Mouse (Mus musculus) C2C12 (cell line): ENCODE data around the gene Mrps10. TPM values are rescaled to one million over a fixed set of nuclear protein-coding genes. Genes with fewer than 3 reads are reported as not detected.
A peak's percentile ranks its signal among the peaks of the same experiment; 100 is the strongest.

Experiments used
- H3K27me3 ChIP-seq: one replicate; pipeline ENCODE4 v1.6.1; 2011; ENCODE audit not compliant: control insufficient read depth, insufficient read depth, insufficient read length
- H3K36me3 ChIP-seq: one replicate; pipeline ENCODE4 v1.6.1; 2011; ENCODE audit not compliant: control insufficient read depth, insufficient read depth
- H3K4me3 ChIP-seq: one replicate; pipeline ENCODE4 v1.5.1; 2011; ENCODE audit warnings: mild to moderate bottlenecking, control low read depth; ENCODE audit not compliant: poor library complexity, insufficient read depth, severe bottlenecking
- H3K79me2 ChIP-seq: one replicate; pipeline ENCODE4 v1.6.1; 2011; ENCODE audit not compliant: control insufficient read depth, insufficient read depth
- H3K79me3 ChIP-seq: one replicate; pipeline ENCODE4 v1.6.1; 2011; ENCODE audit warnings: low read depth, control low read depth
- H3ac ChIP-seq: one replicate; pipeline ENCODE3; 2011; ENCODE audit warnings: low read depth; ENCODE audit not compliant: control insufficient read depth, insufficient read length
- CEBPB ChIP-seq: IDR thresholded peaks from one replicate; pipeline ENCODE4 v1.6.1; 2011; ENCODE audit warnings: low read depth, mild to moderate bottlenecking, control low read depth, moderate library complexity
- CTCF ChIP-seq: IDR thresholded peaks from one replicate; pipeline ENCODE4 v1.5.1; 2011; ENCODE audit not compliant: control insufficient read depth, insufficient read depth, insufficient read length
- FOSL1 ChIP-seq: IDR thresholded peaks from one replicate; pipeline ENCODE4 v1.8.0; 2011; ENCODE audit warnings: mild to moderate bottlenecking, low read length; ENCODE audit not compliant: poor library complexity, insufficient read depth, severe bottlenecking
- MAX ChIP-seq: IDR thresholded peaks from one replicate; pipeline ENCODE4 v1.6.1; 2011; ENCODE audit warnings: mild to moderate bottlenecking, control low read depth
- MYOD1 ChIP-seq: IDR thresholded peaks from one replicate; pipeline ENCODE4 v1.6.1; 2011; ENCODE audit warnings: low read depth; ENCODE audit not compliant: control insufficient read depth, insufficient read length
- MYOG ChIP-seq: IDR thresholded peaks from one replicate; pipeline ENCODE4 v1.6.1; 2011; ENCODE audit not compliant: control insufficient read depth, insufficient read length; ENCODE audit errors: extremely low read depth
- USF1 ChIP-seq: IDR thresholded peaks from one replicate; pipeline ENCODE4 v1.6.1; 2011; ENCODE audit warnings: low read depth, mild to moderate bottlenecking, control low read depth, moderate library complexity
- polyA plus RNA-seq: library from polyadenylated mRNA; unstranded; fragments of >200 nt; fragmentation: generic; extraction: Trizol; gene quantifications from one replicate; pipeline ENCODE4 v1.2.1, GENCODE M21; 2012; ENCODE audit warnings: missing spikeins

Gene Mrps10
- polyA plus RNA-seq, 1 experiment: 88.2 TPM

- peaks cover 25% of the 10 kb centered on the region for H3K36me3 ChIP-seq
- peak overlapping the region; percentile 81 for H3ac ChIP-seq
- H3K79me3 ChIP-seq: peaks cover 22% of the 10 kb centered on the region
- TF ChIP-seq FOSL1 (no peak), MYOD1 (no peak), USF1 (no peak), CTCF (no peak)
- peaks cover 40% of the 10 kb centered on the region for H3K79me2 ChIP-seq
- H3K4me3 ChIP-seq: peak overlapping the region; percentile 87
- H3K27me3 ChIP-seq: no peaks in the 10 kb centered on the region
Observed at GRCm38 (mm10) chr17:47369087-47369443, 378 bp downstream of the Mrps10 start.

- H3K79me2 ChIP-seq: peaks cover 40% of the 10 kb centered on the region
- H3K27me3 ChIP-seq: no peaks in the 10 kb centered on the region
- H3K4me3 ChIP-seq: no peak overlapping the region
- TF ChIP-seq USF1 (no peak), CTCF (peak; percentile 42)
- H3K79me3 ChIP-seq: peaks cover 22% of the 10 kb centered on the region
- H3ac ChIP-seq: no peak overlapping the region
- peaks cover 49% of the 10 kb centered on the region for H3K36me3 ChIP-seq
Observed at GRCm38 (mm10) chr17:47371451-47371850, 2.8 kb downstream of the Mrps10 start.

- H3K79me2 ChIP-seq: peaks cover 36% of the 10 kb centered on the region
- H3K4me3 ChIP-seq: no peak overlapping the region
- H3K36me3 ChIP-seq: peaks cover 67% of the 10 kb centered on the region
Observed at GRCm38 (mm10) chr17:47373991-47374390, 5.3 kb downstream of the Mrps10 start.

GRCm38 (mm10) chr17:47376779-47377280 lies 8.1 kb downstream of the Mrps10 start:
- H3K4me3 ChIP-seq: no peak overlapping the region
- H3K79me2 ChIP-seq: peaks cover 8% of the 10 kb centered on the region
- peaks cover 5% of the 10 kb centered on the region for H3K79me3 ChIP-seq
- H3K27me3 ChIP-seq: no peaks in the 10 kb centered on the region
- no peak for TF ChIP-seq MAX
- no peak for TF ChIP-seq MYOG
- TF ChIP-seq CEBPB: no peak
- TF ChIP-seq CTCF: no peak
- no peak for TF ChIP-seq FOSL1
- no peak for TF ChIP-seq USF1
- no peak for TF ChIP-seq MYOD1
- H3K36me3 ChIP-seq: peaks cover 77% of the 10 kb centered on the region
- no peak overlapping the region for H3ac ChIP-seq

More at GRCm38 (mm10) chr17:47373991-47374390, 5.3 kb downstream of the Mrps10 start:
- TF ChIP-seq CTCF (no peak), CEBPB (no peak), USF1 (no peak), MYOG (no peak), FOSL1 (no peak), MYOD1 (no peak), MAX (no peak)
- Histone ChIP-seq H3ac (no peak overlapping the region), H3K79me3 (peaks cover 22% of the 10 kb centered on the region), H3K27me3 (no peaks in the 10 kb centered on the region)

GRCm38 (mm10) chr17:47378133-47378532 lies 9.4 kb downstream of the Mrps10 start:
- no peak for TF ChIP-seq CTCF
- TF ChIP-seq MYOG: no peak
- no peak for TF ChIP-seq MYOD1
- no peak for TF ChIP-seq CEBPB
- TF ChIP-seq MAX: no peak
- no peak for TF ChIP-seq USF1
- no peak for TF ChIP-seq FOSL1
- peaks cover 64% of the 10 kb centered on the region for H3K36me3 ChIP-seq

GRCm38 (mm10) chr17:47381917-47382316 lies 13.2 kb downstream of the Mrps10 start:
- H3ac ChIP-seq: no peak overlapping the region
- H3K27me3 ChIP-seq: no peaks in the 10 kb centered on the region
- TF ChIP-seq FOSL1 (no peak), MYOD1 (no peak), MAX (no peak), USF1 (no peak)
- no peaks in the 10 kb centered on the region for H3K79me2 ChIP-seq
- H3K79me3 ChIP-seq: no peaks in the 10 kb centered on the region
- no peak overlapping the region for H3K4me3 ChIP-seq
- peaks cover 28% of the 10 kb centered on the region for H3K36me3 ChIP-seq

More at GRCm38 (mm10) chr17:47378133-47378532, 9.4 kb downstream of the Mrps10 start:
- no peaks in the 10 kb centered on the region for H3K79me2 ChIP-seq
- H3K4me3 ChIP-seq: no peak overlapping the region
- no peaks in the 10 kb centered on the region for H3K27me3 ChIP-seq
- H3K79me3 ChIP-seq: no peaks in the 10 kb centered on the region
- no peak overlapping the region for H3ac ChIP-seq
